7 mouse cellular contexts compared by ENCODE assay signal in the genomic region with DNA sequence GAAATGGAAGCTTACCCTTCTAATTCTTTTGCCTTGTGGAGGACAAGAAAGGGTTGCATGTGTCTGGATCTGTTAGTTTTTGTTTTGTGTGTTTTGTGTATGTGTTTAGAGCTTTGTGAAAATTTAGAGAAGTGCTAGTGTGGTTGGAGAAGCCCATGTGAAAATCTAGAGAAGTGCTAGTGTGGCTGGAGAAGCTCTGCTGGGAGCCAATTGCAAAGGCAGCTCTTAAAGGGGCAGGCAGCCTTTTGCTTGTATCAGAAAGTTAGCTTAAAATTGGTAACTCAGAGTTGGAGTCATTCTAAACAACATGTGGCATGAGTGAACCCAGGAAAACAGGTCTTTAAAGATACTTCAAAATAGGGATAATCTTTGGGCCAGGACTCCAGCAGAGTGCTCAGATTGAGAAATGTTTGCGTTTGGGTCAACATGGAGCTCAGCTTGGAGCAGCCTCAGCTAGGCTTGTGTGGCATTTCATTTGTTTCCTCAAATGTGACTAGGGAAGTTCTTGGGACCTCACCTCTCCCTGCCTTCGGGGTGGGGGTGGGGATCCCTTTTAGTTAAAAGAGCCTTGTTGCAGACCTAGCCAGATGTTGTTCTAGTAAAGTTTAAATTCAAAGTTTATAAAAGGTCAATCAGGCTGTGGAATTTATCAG. TPM values are rescaled to one million over a fixed set of nuclear protein-coding genes. Genes with fewer than 3 reads are reported as not detected.
"Had no signal": no experiment of that assay in that cellular context is flagged by ENCODE, and none has a peak within 500 bp of the region (broad histone marks: within the 10 kb centered on the region; RNA-seq: fewer than 3 reads in every experiment).

No protein-coding gene starts in this region.

RNA-seq across cellular contexts. Expression of a gene that starts 22.1 kb away (rescaled TPM):
- total RNA-seq: layer of hippocampus, postnatal 25 days; left cerebral cortex, adult 2 months had no signal
- polyA plus RNA-seq: intestine, embryonic 15.5 days; kidney, embryonic 15.5 days; midbrain, embryonic 14.5 days; neural tube, embryonic 14.5 days; stomach, postnatal 0 days had no signal

RNA-seq across cellular contexts. Expression of a gene that starts 27.7 kb away (rescaled TPM):
- polyA plus RNA-seq: neural tube, embryonic 14.5 days had no signal
